Mouse (Mus musculus) thymus, postnatal 10 days (tissue): ENCODE measurements around the gene Mrpl14.
A peak's percentile ranks its signal among the peaks of the same experiment; 100 is the strongest.

ENCODE experiments used
- DNase-seq, 2 experiments: peaks; one replicate each; pipeline ENCODE4 v3.0.0; 2021; ENCODE audit warnings: low spot score in 2 of 2

The Mrpl14 gene

DNA sequence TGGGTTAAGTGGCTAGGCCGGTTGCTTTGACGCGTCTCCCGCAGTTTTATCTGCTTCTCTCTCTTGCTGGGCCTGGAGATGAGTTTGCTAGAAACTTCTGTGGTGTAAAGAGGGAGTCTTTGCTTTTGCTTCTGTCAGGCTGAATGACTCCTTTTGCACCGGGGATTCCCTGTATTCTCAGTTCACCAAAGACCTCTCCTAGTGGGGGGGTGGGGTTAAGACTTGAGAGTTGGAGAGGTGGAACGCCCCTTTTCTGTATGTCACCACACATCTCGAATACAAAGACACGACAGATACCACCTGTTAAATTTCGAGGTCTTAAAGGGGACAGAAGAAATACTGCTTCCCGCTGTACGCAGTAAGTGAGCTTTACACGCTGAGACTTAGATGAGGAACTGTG lies 594 bp downstream of the Mrpl14 start, which contains the start of gene Tmem63b:
Gene Tmem63b, minus strand, starts transcription at position 190 of the 400 bp plus-strand sequence.
- DNase-seq: peak; percentile 20 to 41

DNA sequence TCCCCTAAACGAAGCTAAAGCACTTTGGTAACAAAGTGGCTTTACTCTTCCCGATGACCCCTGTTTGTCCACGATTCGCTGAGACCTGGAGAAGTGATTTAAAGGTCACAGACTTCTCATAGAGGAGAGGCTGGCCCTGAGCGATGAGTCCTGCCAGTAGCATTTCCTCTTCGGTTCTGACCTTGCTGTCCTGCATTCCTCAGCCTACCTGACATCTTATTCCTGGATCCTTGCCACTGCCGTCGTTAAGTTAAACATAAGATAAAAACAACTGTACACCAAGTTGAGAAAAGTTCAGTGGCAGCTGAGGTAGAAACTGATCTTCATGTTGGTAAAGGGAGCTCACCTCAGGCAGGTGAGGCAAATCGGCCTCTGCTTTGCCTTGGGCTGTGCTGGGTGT lies 3.0 kb downstream of the Mrpl14 start:
- no peak for DNase-seq

GRCm38 (mm10) chr17:45690044-45690443 lies 3.9 kb downstream of the Mrpl14 start:
- no peak for DNase-seq

- DNase-seq: no peak
These were observed 6.0 kb downstream of the Mrpl14 start for GRCm38 (mm10) chr17:45692159-45692558.

DNA sequence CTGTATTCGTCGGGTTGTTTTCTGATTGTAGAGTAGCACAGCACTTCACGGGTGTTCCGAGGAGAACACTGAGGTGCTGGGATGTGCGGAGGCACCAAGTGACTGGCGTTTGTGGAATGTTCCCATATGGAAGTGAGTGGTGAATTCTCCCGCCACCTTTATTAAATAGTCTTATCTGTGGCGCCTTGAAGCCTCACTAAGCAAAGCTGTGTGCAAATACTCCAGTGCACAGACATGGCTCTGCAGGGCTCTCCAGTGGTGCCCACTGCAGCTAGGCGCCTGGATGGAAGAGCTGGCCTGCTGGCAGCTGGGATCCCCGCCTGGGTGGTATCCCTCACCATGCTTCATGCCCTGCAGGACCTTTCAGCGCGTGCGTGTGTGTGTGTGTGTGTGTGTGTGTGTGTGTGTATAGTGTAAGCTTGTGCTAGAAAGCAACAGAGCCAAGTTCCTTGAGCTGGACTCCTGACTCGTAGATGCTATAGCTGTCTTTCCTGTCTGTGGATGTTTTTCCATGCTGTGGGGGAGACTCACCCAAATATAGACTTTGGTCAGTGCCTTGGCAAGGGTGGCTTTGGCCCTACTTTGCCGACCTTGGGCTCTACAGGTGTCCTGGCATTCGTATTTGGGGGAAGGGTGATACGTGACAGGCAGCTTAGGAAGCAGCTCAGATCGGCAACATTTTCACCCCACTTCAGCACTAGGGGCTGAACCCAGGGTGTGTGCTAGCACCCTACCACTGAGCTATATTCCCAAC lies 7.9 kb downstream of the Mrpl14 start:
- DNase-seq: no peak

DNA sequence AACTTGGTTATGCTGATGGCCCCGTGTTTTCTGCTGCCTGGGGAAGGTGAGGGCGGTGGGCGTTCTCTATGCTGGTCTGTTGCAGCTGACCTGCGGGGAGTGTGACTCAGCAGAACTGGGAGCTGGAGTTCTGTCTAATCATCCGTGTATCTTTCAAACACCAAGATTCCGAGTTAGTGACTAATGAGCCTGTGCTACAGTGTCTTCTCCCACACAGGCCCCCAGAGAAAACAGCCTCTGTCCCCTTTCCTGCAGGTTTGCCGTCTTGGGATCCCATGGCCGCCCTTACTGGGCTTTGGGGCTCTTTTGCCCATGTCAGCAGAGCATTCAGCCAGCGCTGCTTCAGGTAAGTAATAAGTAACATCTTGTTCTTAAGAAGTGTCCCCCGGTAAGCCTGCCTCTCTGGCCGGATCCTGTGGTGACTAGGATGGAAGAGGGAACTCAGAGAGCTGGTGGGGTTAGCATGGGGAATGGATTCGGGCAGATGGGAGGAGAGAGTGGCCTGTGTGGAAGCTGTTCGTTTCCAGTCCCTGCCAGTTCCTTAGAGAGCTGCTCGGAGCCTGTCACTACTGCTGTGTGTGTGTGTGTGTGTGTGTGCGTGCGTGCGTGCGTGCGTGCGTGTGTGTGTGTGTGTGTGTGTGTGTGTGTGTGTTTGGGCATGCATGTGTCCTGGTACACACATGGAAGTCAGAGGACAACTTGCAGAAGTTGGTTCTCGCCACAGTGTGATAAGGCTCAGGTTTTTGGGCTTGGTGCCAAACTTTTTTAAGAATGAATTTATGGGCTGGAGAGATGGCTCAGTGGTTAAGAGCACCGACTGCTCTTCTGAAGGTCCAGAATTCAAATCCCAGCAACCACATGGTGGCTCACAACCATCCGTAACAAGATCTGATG lies 9.4 kb downstream of the Mrpl14 start:
- no peak for DNase-seq

GRCm38 (mm10) chr17:45696981-45697380 lies 10.9 kb downstream of the Mrpl14 start:
- DNase-seq: no peak

DNA sequence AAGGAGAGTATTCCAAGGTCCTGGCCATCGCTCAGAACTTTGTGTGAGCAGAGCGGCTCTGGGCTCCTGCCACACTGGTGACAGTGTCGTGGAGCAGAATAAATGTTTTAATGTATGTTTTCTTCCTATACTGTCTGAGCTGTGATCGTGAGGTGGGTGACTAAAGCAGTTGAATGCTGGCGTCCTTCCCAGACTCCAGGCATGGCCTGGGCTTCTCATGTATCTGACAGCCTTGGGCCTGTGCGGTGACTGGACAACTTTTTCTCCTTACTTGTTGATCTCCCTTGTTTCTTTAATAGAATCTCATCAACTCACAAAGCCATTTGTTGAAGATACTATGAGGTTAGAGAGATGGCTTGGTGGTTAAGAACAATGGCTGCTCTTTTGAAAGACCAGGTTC lies 12.2 kb downstream of the Mrpl14 start:
- DNase-seq: no peak

GRCm38 (mm10) chr17:45699039-45699740 lies 13.1 kb downstream of the Mrpl14 start:
- no peak for DNase-seq

DNA sequence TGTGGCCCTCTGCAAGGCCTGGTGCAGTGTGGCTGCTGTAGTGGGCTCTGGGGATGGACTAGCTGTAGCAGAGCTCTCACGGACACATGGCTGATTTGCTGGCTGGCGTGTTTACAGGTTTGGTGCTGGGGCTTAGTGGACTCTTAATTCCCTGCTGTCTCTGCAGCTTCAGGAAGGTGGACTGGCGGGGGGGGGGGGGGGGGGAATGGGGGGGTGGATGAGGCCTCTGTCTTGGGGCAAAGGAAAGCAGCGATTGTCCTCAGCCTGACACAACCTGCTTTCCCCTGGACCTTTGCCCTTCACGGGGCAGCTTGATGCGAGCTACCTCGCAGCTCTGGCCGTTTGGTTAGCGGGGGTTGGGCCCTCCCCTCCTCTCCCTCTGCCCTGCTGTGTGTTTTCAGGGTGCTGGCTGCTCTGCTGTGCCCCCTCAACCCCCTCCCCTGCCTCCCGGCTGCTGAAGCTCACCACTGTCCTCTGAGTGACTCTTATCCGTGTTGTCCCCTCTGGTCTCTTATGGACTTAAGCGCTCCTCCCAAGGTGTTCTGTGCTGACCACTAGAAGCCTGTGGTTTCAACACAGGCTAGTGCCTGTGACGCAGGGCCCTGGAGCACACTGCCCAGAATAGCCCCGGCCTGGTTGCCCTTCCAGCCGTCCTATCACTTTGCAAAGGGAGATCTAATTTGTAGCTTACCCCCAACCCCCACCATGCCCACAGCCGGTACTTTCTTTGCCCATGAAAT lies 14.5 kb downstream of the Mrpl14 start:
- no peak for DNase-seq

DNA sequence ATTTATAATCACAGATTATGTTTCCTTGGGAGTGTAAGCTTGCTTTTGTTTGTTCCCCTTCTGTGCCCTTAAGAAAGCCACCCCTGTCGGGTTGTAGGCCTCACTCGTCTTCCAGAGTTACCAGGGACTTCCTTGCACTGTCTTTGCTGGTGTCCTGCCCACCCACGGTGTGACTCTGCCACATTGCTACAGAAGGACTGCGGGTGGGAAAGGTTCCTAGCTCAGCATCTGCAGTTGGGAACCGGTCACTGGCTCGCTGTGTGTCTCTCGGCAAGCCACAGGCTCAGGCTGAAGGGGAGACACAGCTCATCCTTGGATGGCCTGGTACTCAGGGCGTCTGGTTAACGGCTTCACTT lies 15.1 kb downstream of the Mrpl14 start:
- no peak for DNase-seq

DNA sequence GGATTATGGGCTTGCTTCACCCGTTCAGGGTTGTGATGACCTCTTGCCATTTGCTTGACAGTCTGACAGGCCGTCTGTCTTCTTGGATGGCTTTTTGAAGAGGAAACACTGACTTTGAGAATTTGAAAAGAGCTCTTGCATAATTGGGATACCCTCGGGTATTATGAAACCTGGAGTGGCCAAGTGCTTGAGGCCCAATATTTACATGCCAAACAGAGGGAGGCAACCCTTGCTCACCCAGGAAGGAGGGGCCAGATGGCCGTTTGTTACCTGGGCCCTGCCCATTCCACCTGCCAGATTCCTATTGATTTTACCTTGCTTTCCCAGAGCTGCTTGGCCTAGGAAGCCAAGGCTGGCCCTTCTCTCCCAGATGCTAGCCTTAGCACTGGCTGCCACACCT lies 16.1 kb downstream of the Mrpl14 start:
- DNase-seq: no peak

GRCm38 (mm10) chr17:45703187-45703586 lies 17.1 kb downstream of the Mrpl14 start:
- DNase-seq: no peak

DNA sequence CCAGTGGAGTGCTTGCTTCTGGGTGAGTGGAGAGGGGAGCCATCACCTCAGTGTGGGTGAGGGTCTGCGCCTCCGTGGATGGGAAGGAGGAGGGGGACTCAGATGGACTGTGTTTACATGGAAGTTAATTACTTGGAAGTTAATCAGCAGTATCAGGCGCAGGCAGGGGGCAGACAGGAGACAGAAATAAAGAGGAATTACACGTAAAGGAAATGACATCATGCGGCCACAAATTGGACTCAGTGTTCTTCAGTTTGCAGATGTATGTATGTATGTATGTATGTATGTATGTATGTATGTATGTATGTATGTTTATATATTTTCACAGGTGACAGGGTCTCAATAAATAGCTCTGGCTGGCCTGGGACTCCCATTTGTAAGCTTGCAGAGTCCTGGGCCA lies 20.7 kb downstream of the Mrpl14 start:
- no peak for DNase-seq

- no peak for DNase-seq
These were observed 21.3 kb downstream of the Mrpl14 start for GRCm38 (mm10) chr17:45707376-45707775.

- no peak for DNase-seq
These were observed 22.1 kb downstream of the Mrpl14 start for GRCm38 (mm10) chr17:45708179-45708578.

DNA sequence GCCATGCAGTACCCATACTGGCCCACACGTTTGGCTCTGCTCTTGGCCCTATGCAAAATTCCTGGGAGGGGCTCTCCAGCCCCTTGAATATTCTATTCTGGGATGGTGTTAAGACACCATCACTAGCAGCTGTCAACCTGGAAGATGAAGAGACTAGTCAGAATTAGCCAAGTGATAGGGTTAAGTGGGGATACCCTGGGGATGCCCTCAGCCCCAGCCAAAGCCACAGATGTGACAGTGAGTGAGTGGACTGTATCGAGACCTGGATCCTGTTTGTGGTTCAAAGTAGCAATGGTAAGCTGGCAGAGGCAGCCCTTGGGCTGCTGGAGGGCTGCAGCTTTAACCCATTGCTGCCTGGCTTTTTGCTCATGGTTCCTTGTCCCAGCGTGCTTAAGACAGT lies 23.7 kb downstream of the Mrpl14 start:
- no peak for DNase-seq

DNA sequence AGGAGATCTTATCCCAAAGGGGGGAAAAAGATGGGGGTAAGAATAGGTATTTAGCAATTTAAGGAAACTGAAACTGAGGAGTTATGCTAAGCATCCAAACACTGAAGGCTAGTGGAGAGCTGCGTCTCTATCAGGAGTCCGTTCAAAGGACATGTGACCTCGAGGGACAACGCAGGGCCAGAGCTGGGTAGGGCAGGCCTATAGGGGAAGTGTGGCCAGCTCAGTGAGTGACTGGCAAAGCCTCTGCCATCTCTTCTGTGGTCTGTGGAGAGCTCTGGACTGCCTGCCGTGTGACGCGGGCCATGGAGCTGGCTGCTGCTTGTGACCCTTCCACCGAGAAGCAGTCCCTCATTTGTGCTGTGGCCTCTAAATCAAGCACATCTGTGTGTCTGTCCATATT lies 24.3 kb downstream of the Mrpl14 start:
- no peak for DNase-seq

DNA sequence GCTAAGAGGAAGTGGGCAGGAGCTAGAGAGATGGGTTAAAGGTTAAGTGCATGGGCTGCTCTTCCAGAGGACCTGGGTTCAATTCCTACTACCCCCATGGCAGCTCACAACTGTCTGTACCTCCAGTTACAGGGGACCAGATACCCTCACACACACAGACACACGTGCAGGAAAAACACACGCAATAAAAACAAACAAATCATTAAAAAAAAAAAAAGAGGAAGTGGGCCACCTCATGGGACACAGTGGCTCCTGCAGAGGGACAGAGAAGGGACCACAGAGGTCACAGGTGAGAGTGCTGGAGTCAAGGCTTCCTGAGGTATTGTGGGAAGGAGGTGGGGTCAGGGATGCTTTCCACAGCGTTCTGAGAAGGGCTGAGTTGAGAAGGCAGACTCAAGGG lies 25.4 kb downstream of the Mrpl14 start:
- no peak for DNase-seq

DNA sequence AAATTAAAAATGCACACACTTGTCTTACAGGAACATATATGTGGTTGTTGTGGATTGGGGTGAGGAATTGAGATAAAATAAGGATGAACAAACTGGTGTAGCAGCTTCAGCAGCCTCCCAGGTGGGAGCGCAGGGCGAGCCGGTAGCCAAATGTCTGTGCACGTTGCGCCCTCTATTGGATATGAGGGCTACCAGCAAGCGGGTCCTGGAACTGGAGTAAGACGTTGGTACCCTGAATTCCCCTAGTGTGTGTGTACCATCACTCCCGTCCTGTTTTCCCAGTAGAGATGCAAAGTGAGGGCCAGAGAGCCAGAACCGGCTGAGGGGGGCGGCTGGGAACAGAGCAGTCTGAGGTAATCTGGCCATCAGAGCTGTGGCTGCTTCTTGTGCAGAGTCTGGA lies 32.2 kb downstream of the Mrpl14 start:
- peak; percentile 60 to 77 for DNase-seq

- DNase-seq: peak; percentile 31 to 76
These were observed 37.8 kb downstream of the Mrpl14 start for GRCm38 (mm10) chr17:45723732-45724573.
